Mouse (Mus musculus): ENCODE measurements around the gene Nop58. TPM values are rescaled to one million over a fixed set of nuclear protein-coding genes. Genes with fewer than 3 reads are reported as not detected.
"Not testable (repeated sequence)": the region's sequence is repeated elsewhere in the genome, so short reads cannot be mapped to it uniquely, and the experiment has no call there.

Nop58 gene
- polyA plus RNA-seq, 1 experiment from 2014 or later, result 158 TPM

DNA sequence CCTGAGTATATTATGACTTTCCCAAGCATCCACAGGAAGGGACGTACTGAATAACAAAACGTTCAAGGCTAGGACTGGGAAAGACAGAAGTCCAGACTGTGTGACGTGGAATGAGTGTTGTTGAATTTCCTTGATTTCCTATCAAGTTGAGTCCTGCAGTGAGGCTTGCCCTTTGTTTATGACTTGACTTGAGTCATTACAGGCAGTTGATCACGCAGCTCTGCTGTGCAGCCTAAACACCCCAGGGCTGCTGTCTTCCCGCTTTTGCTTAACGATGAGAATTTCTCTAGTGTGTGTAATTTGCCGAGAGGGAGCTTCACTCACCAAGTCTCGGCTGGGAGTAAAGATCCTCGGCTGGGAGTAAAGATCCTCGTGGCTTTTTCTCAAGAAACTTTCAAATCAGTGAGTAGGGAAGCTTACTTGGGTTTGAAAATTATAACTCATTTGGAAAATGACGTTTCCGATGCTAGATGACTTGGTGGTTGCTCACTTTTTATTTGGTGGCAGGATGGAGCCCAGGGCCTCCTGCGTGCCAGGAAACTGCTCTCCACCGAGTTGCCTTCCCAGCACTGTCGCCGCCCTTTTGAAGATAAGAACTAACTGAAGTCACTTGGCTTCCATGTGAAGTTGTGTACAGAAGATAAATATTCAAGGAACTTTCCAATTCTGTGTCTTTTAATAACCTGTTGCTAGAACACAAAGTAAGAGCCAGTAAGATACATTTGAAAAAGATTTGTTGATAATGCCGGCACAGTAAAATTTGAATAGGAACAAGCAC, 55.0 kb downstream of the Nop58 start:
- H3K4me1 ChIP-seq (ENCODE audit: control insufficient read depth, insufficient read depth, low read length), result peaks cover 2% of the 10 kb centered on the region; the same call in 1 of the 2 replicates
- no peaks in the 10 kb centered on the region for H3K27me3 ChIP-seq (ENCODE audit: control insufficient read depth, insufficient read depth, low read length)
- H3K9me3 ChIP-seq (replicated peaks; ENCODE audit: control insufficient read depth, low read length), result no peaks in the 10 kb centered on the region
- WGBS, result 46% methylated on average over 17 of the region's 17 CpGs
- H3K9ac ChIP-seq (ENCODE audit: low read length), result no peak overlapping the region
- H3K27ac ChIP-seq (ENCODE audit: low read length), result peak overlapping the region; percentile 9; the same call in 1 of the 2 replicates
- ATAC-seq (replicated peaks; ENCODE audit: extremely low read depth, insufficient read depth, low FRiP score), result no peak
- no peak overlapping the region for H3K4me3 ChIP-seq (ENCODE audit: low read length)
- H3K36me3 ChIP-seq (ENCODE audit: control insufficient read depth, insufficient read depth), result no peaks in the 10 kb centered on the region
- no peak overlapping the region for H3K4me2 ChIP-seq (ENCODE audit: low read depth, low read length)

DNA sequence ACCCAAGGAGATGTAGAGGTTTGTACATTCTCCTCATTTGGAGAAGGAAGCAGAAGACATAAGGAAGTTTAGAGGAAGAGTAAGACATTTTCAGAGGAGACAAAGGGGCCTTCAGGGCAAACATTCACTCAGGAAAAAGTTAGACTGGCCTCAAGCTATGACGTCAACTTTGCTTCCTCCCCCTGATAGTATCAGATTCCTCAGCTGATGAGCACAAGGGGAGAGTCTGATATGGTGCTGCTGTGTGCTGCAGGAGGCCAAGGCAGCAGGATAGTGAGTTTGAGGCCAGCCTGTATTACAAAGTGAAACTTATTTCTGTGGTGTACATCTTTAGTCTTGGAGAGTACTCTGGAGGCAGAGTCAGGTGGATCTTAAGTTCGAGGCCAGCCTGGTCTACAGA, 64.3 kb downstream of the Nop58 start:
- Histone ChIP-seq H3K4me3 (ENCODE audit: low read length) (no peak overlapping the region), H3K4me2 (ENCODE audit: low read depth, low read length) (no peak overlapping the region), H3K27me3 (ENCODE audit: control insufficient read depth, insufficient read depth, low read length) (no peaks in the 10 kb centered on the region), H3K9ac (ENCODE audit: low read length) (no peak overlapping the region), H3K9me3 (replicated peaks; ENCODE audit: control insufficient read depth, low read length) (no peaks in the 10 kb centered on the region), H3K4me1 (ENCODE audit: control insufficient read depth, insufficient read depth, low read length) (no peaks in the 10 kb centered on the region), H3K36me3 (ENCODE audit: control insufficient read depth, insufficient read depth) (no peaks in the 10 kb centered on the region), H3K27ac (ENCODE audit: low read length) (no peak overlapping the region)
- no peak for ATAC-seq (replicated peaks; ENCODE audit: extremely low read depth, insufficient read depth, low FRiP score)
- 48% methylated on average over 2 of the region's 2 CpGs for WGBS

DNA sequence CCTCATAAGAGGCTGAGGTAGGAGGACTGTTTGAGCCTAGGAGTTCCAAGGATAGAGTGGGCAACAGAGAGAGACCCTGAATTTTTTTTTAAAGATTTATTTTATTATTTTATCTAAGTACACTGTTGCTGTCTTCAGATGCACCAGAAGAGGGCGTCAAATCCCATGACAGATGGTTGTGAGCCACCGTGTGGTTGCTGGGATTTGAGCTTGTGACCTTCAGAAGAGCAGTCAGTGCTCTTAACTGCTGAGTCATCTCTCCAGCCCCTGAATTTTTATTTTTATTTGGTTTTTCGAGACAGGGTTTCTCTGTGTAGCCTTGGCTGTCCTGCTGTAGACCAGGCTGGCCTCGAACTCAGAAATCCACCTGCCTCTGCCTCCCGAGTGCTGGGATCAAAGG, 65.0 kb downstream of the Nop58 start:
- H3K4me2 ChIP-seq (ENCODE audit: low read depth, low read length); H3K27me3 ChIP-seq (ENCODE audit: control insufficient read depth, insufficient read depth, low read length): not testable (repeated sequence)
- WGBS, result 70% methylated on average over 5 of the region's 5 CpGs

DNA sequence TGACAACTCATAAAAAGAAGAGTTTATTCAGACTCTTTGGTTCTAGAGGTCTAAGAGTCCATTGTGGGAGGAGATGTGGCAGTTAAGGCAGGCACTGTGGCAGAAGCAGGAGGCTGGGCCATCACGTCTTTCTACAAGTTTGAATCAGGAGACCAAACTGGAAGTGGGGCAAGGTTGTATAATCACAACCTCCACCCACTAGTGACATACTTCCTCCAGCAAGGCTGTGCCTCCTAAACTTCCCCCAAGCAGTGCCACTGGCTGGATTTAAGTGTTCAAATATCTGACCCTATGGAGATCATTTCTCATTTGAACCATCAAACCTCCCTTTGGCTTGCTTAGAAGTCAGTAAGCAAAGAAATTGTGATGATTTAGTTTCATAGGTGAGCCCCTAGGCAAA, 70.5 kb downstream of the Nop58 start:
- 73% methylated on average over 1 of the region's 1 CpGs for WGBS
- no peaks in the 10 kb centered on the region for H3K9me3 ChIP-seq (replicated peaks; ENCODE audit: control insufficient read depth, low read length)

More for the DNA sequence above, 65.0 kb downstream of the Nop58 start:
- H3K4me3 ChIP-seq (ENCODE audit: low read length); H3K27ac ChIP-seq (ENCODE audit: low read length); ATAC-seq (replicated peaks; ENCODE audit: extremely low read depth, insufficient read depth, low FRiP score); H3K9ac ChIP-seq (ENCODE audit: low read length); H3K4me1 ChIP-seq (ENCODE audit: control insufficient read depth, insufficient read depth, low read length); H3K36me3 ChIP-seq (ENCODE audit: control insufficient read depth, insufficient read depth); H3K9me3 ChIP-seq (replicated peaks; ENCODE audit: control insufficient read depth, low read length): not testable (repeated sequence)

DNA sequence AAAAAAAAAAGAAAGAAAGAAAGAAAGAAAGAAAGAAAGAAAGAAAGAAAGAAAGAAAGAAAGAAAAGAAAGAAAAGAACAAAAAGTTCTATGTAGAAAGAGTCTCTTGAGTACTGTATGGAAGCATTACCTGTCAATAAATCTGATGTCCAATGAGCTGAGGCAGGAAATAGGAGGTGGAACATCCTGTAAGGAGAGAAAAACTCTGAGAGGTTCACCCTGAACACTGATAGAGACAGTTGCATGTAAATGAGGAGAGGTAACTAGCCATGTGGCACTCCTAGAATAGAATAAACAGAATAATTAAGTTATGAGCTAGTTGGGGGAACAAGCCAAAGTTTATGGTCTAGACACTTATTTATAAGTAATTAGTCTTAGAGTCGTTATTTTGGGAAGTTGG, 73.6 kb downstream of the Nop58 start:
- Histone ChIP-seq H3K27me3 (ENCODE audit: control insufficient read depth, insufficient read depth, low read length) (no peaks in the 10 kb centered on the region), H3K4me2 (ENCODE audit: low read depth, low read length) (no peak overlapping the region), H3K4me3 (ENCODE audit: low read length) (no peak overlapping the region), H3K36me3 (ENCODE audit: control insufficient read depth, insufficient read depth) (no peaks in the 10 kb centered on the region), H3K9me3 (replicated peaks; ENCODE audit: control insufficient read depth, low read length) (no peaks in the 10 kb centered on the region), H3K4me1 (ENCODE audit: control insufficient read depth, insufficient read depth, low read length) (0 out of 2 replicates have a peak, but pooled peaks cover 2% of the 10 kb centered on the region), H3K27ac (ENCODE audit: low read length) (no peak overlapping the region), H3K9ac (ENCODE audit: low read length) (no peak overlapping the region)
- WGBS, result 81% methylated on average over 1 of the region's 1 CpGs
- ATAC-seq (replicated peaks; ENCODE audit: extremely low read depth, insufficient read depth, low FRiP score), result no peak

More for the DNA sequence above, 70.5 kb downstream of the Nop58 start:
- H3K27ac ChIP-seq (ENCODE audit: low read length), result no peak overlapping the region
- no peak overlapping the region for H3K4me2 ChIP-seq (ENCODE audit: low read depth, low read length)
- no peak for ATAC-seq (replicated peaks; ENCODE audit: extremely low read depth, insufficient read depth, low FRiP score)
- no peak overlapping the region for H3K4me3 ChIP-seq (ENCODE audit: low read length)
- no peaks in the 10 kb centered on the region for H3K27me3 ChIP-seq (ENCODE audit: control insufficient read depth, insufficient read depth, low read length)
- no peaks in the 10 kb centered on the region for H3K36me3 ChIP-seq (ENCODE audit: control insufficient read depth, insufficient read depth)
- no peaks in the 10 kb centered on the region for H3K4me1 ChIP-seq (ENCODE audit: control insufficient read depth, insufficient read depth, low read length)
- no peak overlapping the region for H3K9ac ChIP-seq (ENCODE audit: low read length)

DNA sequence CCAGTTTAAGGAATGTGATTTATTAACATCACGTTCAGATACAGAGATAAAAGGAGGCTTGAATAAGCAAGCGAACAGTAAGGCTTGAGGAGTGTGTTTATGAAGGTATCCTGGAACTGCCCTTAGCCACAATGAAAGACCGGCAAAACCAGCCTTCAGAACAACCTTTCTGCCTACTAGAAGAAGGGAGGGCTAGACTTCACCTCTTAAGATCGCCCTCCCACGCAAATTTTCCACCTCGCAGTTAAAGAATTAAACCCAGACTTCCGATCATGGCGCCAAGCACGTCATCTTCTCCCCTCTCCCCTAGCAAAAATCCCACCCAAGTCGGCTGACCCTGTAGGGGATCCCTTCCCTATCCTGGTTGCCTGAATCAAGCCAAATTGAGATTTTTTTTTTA, 77.4 kb downstream of the Nop58 start:
- 8% methylated on average over 10 of the region's 10 CpGs for WGBS
- no peak for ATAC-seq (replicated peaks; ENCODE audit: extremely low read depth, insufficient read depth, low FRiP score)

DNA sequence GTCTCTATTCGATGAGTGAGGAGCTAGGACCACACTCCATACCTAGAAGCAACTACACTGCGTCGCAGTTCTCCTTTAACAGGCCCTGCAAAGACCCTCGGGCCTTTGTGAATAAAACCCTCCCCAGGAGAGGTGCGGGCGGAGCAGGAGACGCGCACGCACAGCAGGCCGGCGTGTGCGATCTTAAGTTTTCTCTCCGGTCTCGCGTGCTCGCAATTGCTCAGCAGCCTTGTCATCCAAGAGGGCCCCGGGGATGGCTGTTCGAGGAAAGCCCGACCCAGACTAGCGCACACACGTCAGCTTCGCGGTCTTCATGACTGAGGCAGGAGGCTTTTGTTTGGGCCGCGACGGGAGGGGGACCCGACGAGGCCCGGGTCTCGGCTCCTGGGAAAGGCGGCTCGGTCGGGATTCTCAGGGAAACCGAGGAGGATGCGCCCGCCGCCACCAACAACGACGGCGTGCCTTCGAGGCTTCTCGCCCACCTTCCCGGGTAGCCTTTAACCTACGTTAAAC, 77.9 kb downstream of the Nop58 start:
- peak; percentile 33 for ATAC-seq (replicated peaks; ENCODE audit: extremely low read depth, insufficient read depth, low FRiP score)
- Histone ChIP-seq H3K9me3 (replicated peaks; ENCODE audit: control insufficient read depth, low read length) (no peaks in the 10 kb centered on the region), H3K4me3 (ENCODE audit: low read length) (peak overlapping the region; percentile 94), H3K27me3 (ENCODE audit: control insufficient read depth, insufficient read depth, low read length) (no peaks in the 10 kb centered on the region), H3K4me2 (ENCODE audit: low read depth, low read length) (peak overlapping the region; percentile 64), H3K36me3 (ENCODE audit: control insufficient read depth, insufficient read depth) (no peaks in the 10 kb centered on the region), H3K9ac (ENCODE audit: low read length) (peak overlapping the region; percentile 95), H3K4me1 (ENCODE audit: control insufficient read depth, insufficient read depth, low read length) (peaks cover 12% of the 10 kb centered on the region), H3K27ac (ENCODE audit: low read length) (peak overlapping the region; percentile 97)
- WGBS, result under 1% methylated on average over 44 of the region's 44 CpGs

More for the DNA sequence above, 77.4 kb downstream of the Nop58 start:
- Histone ChIP-seq H3K36me3 (ENCODE audit: control insufficient read depth, insufficient read depth) (no peaks in the 10 kb centered on the region), H3K4me2 (ENCODE audit: low read depth, low read length) (peak overlapping the region; percentile 64), H3K9me3 (replicated peaks; ENCODE audit: control insufficient read depth, low read length) (no peaks in the 10 kb centered on the region), H3K4me1 (ENCODE audit: control insufficient read depth, insufficient read depth, low read length) (peaks cover 12% of the 10 kb centered on the region), H3K27ac (ENCODE audit: low read length) (peak overlapping the region; percentile 97), H3K27me3 (ENCODE audit: control insufficient read depth, insufficient read depth, low read length) (no peaks in the 10 kb centered on the region), H3K4me3 (ENCODE audit: low read length) (peak overlapping the region; percentile 94), H3K9ac (ENCODE audit: low read length) (peak overlapping the region; percentile 95)

DNA sequence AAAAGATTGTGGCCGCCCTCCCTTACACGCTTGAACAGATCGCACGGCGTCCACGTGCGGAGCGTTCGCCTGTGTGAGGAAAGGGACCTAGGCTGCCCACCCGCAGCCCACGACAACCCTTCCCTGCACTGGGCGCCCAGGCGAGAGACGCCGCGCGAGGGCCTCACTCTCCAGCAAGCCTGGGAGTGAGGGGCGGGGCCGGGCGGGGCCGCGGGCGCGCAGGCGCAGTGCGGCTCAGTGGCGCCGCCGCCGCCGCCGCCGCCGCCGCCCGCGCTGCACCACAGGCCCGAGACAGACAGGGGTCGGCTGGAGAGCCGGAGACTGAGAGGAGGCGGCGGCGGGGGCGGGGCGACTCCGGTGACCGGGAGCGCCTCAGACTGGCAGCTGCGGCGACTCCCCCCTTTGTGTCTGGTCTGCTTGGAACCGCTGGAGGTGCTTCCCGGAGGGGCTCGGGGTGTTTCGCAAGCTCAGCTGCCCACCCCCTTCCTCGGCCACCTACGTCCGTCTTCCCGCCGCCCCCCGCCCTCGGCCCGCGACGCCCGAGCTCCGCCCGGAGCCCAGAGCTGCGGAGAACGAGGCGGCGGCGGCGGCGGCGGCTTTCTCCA, 78.5 kb downstream of the Nop58 start, which contains the start of gene Bmpr2:
Gene Bmpr2, plus strand, starts transcription at position 237 of the 605 bp plus-strand sequence.
- under 1% methylated on average over 68 of the region's 75 CpGs for WGBS
- peak within 1 kb of the TSS; percentile 73 for H3K4me2 ChIP-seq (ENCODE audit: low read depth, low read length)
- H3K9me3 ChIP-seq (replicated peaks; ENCODE audit: control insufficient read depth, low read length), result no peaks in the 10 kb centered on the region
- H3K9ac ChIP-seq (ENCODE audit: low read length), result peak within 1 kb of the TSS; percentile 95
- H3K4me1 ChIP-seq (ENCODE audit: control insufficient read depth, insufficient read depth, low read length), result peaks cover 12% of the 10 kb centered on the region
- peak; percentile 91 for ATAC-seq (replicated peaks; ENCODE audit: extremely low read depth, insufficient read depth, low FRiP score)
- peak within 1 kb of the TSS; percentile 97 for H3K27ac ChIP-seq (ENCODE audit: low read length)
- H3K27me3 ChIP-seq (ENCODE audit: control insufficient read depth, insufficient read depth, low read length), result no peaks in the 10 kb centered on the region
- no peaks in the 10 kb centered on the region for H3K36me3 ChIP-seq (ENCODE audit: control insufficient read depth, insufficient read depth)
- peak within 1 kb of the TSS; percentile 94 for H3K4me3 ChIP-seq (ENCODE audit: low read length)

DNA sequence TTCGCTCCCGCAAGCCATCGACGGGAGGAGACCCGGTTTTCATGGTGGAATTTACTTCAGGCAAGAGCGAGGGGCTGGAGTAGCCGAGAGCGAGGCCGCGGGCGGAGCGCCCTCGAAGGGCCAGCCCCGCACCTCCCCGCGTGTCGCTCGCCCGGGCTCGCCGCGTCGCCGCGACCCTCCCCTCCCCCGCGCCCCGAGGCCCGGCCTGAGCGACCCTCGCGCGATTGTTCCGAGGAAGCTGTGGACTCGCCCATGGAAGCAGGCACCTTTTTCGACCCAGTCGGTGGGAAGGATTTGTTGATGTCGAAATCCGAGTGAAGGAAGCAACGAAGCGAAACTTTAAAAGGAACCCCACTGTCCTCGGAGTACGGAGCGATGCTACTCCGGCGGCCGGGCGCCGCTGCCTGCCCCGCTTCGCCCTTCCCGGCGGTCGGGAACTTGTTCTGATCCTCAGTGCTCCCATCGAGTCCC, 79.0 kb downstream of the Nop58 start:
- peak overlapping the region; percentile 94 for H3K4me3 ChIP-seq (ENCODE audit: low read length)
- no peaks in the 10 kb centered on the region for H3K36me3 ChIP-seq (ENCODE audit: control insufficient read depth, insufficient read depth)
- H3K9ac ChIP-seq (ENCODE audit: low read length), result peak overlapping the region; percentile 95
- WGBS, result 1% methylated on average over 53 of the region's 55 CpGs
- H3K27me3 ChIP-seq (ENCODE audit: control insufficient read depth, insufficient read depth, low read length), result no peaks in the 10 kb centered on the region
- H3K4me2 ChIP-seq (ENCODE audit: low read depth, low read length), result peak overlapping the region; percentile 73
- peak overlapping the region; percentile 97 for H3K27ac ChIP-seq (ENCODE audit: low read length)
- no peaks in the 10 kb centered on the region for H3K9me3 ChIP-seq (replicated peaks; ENCODE audit: control insufficient read depth, low read length)
- peaks cover 12% of the 10 kb centered on the region for H3K4me1 ChIP-seq (ENCODE audit: control insufficient read depth, insufficient read depth, low read length)
- peak; percentile 62 for ATAC-seq (replicated peaks; ENCODE audit: extremely low read depth, insufficient read depth, low FRiP score)

Data from heart, embryonic 16.5 days (tissue).